Mouse (Mus musculus) forebrain, embryonic 11.5 days (tissue): ENCODE measurements at regions not wholly inside any gene's neighbourhood (a gene's known extent, or its start where the extent isn't known, plus 50 kb on each side); places are given as distances from the start of the nearest gene placed in this dataset.

Source experiments
- ATAC-seq: fragments of 200-750 bp; cut with Nextera tagmentation; replicated peaks from 2 replicates; pipeline ENCODE4 v1.8.0; 2017; ENCODE audit warnings: moderate TSS enrichment; ENCODE audit not compliant: low FRiP score
- DNase-seq: peaks from one replicate; pipeline ENCODE4 v3.0.0-alpha.2; 2017; ENCODE audit warnings: low spot score
- H3K27ac ChIP-seq: fragments of 300-500 bp; sonication (generic); 2 replicates; pipeline ENCODE4 v1.5.1; 2014; ENCODE audit warnings: low read depth, low read length
- H3K27me3 ChIP-seq: fragments of 300-500 bp; sonication (generic); 2 replicates; pipeline ENCODE4 v1.6.1; 2014; ENCODE audit warnings: mild to moderate bottlenecking, low read length, mixed read lengths; ENCODE audit not compliant: control insufficient read depth, insufficient read depth
- H3K36me3 ChIP-seq: fragments of 300-500 bp; sonication (generic); 2 replicates; pipeline ENCODE4 v1.6.1; 2014; ENCODE audit warnings: mild to moderate bottlenecking, low read length, moderate library complexity, mixed read lengths; ENCODE audit not compliant: control insufficient read depth, insufficient read depth
- H3K4me1 ChIP-seq: fragments of 300-500 bp; sonication (generic); replicated peaks from 2 replicates; pipeline ENCODE4 v1.6.1; 2014; ENCODE audit warnings: low read length, mixed read lengths; ENCODE audit not compliant: control insufficient read depth, insufficient read depth
- H3K4me2 ChIP-seq: fragments of 300-500 bp; sonication (generic); 2 replicates; pipeline ENCODE4 v1.6.1; 2014; ENCODE audit warnings: low read depth, mild to moderate bottlenecking, low read length, moderate library complexity, mixed read lengths; ENCODE audit not compliant: severe bottlenecking
- H3K4me3 ChIP-seq: fragments of 300-500 bp; sonication (generic); 2 replicates; pipeline ENCODE4 v1.5.1; 2014; ENCODE audit warnings: low read depth, low read length
- H3K9ac ChIP-seq: fragments of 300-500 bp; sonication (generic); 2 replicates; pipeline ENCODE4 v1.6.1; 2014; ENCODE audit warnings: low read length
- H3K9me3 ChIP-seq: fragments of 300-500 bp; sonication (generic); 2 replicates; pipeline ENCODE4 v1.6.1; 2016; ENCODE audit warnings: low read length, mixed read lengths; ENCODE audit not compliant: control insufficient read depth
- WGBS: fragments of 180-500 bp; shearing (Covaris S2); extraction: QIAGEN DNeasy Blood & Tissue Kit; methylation state at CpG from one replicate; pipeline ENCODE4 v1.1.7; 2014; 5-methylcytosine and 5-hydroxymethylcytosine counted together

DNA sequence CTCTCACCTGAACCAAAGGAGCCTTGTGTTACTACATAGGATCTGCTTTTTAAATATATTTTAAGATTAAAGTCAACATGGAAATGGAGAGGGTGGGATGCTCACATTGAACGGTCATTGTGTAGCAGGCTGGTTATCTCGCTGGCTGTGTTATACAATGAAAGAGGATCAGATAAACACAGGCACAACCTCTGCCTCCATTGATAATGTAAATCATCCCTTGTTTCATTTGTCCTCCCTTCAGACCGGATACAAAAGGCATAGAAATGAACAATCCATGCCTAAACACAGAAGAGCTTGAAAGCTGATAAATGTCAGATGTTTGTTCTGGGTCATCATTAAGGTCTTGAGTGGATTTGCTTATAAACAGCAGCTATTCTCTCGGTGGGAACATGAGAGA, 458.9 kb upstream of the Smim15 start:
- H3K27ac ChIP-seq, result no peak overlapping the region
- H3K27me3 ChIP-seq, result no peaks in the 10 kb centered on the region
- no peak overlapping the region for H3K4me3 ChIP-seq
- no peak overlapping the region for H3K9ac ChIP-seq
- peaks cover 2% of the 10 kb centered on the region; the same call in 1 of the 2 replicates for H3K4me1 ChIP-seq
- H3K4me2 ChIP-seq, result no peak overlapping the region
- WGBS, result 47% methylated on average over 4 of the region's 4 CpGs
- no peaks in the 10 kb centered on the region for H3K9me3 ChIP-seq
- ATAC-seq (no peak), DNase-seq (no peak)
- H3K36me3 ChIP-seq, result no peaks in the 10 kb centered on the region

DNA sequence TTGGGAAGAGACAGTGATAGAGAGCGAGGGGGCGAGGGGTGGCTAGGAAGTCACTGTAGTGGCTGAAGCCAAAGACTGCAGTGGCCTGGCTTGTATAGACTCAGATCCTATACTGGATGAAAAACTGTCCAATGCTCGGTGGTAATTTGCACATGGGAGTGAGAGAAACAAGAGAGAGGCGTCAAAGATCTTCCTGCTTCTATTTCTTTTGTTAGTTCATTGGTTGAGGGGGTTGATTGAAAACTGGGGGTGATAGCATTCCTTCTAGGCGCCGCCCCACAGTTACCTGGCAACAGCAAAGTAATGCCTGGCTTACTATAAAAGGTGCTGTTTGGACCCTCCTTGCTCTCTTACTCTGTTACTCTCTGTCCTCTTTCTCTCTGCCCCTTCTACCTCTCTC, 465.3 kb upstream of the Smim15 start:
- Histone ChIP-seq H3K27me3 (no peaks in the 10 kb centered on the region), H3K4me1 (no peaks in the 10 kb centered on the region), H3K27ac (no peak overlapping the region), H3K9ac (no peak overlapping the region), H3K9me3 (no peaks in the 10 kb centered on the region), H3K36me3 (no peaks in the 10 kb centered on the region), H3K4me2 (no peak overlapping the region), H3K4me3 (no peak overlapping the region)
- ATAC-seq (no peak), DNase-seq (no peak)
- WGBS, result 90% methylated on average over 6 of the region's 6 CpGs

DNA sequence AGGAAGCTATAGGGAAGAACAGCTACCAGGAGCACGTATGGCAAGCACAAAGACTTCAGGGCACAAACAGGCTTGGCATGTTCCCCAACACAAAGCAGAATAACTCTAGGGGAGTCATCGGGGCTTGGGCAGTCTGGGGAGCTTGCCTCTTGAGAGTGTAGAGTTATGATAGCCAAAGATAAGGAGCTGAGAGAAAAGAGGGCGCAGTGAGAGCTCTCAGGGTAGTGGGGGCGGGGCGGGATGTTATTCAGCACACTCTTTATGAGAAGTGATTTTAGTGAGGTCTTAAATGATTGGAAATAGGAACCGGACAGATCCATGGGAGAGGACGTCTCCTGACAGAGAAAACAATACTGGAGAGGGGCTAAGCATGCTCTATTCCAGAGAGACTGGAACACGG, 466.4 kb upstream of the Smim15 start:
- 85% methylated on average over 8 of the region's 8 CpGs for WGBS
- no peak overlapping the region for H3K27ac ChIP-seq
- H3K9ac ChIP-seq, result no peak overlapping the region
- no peak overlapping the region for H3K4me2 ChIP-seq
- H3K27me3 ChIP-seq, result no peaks in the 10 kb centered on the region
- no peak for ATAC-seq
- DNase-seq, result no peak
- H3K9me3 ChIP-seq, result no peaks in the 10 kb centered on the region
- H3K4me3 ChIP-seq, result no peak overlapping the region
- no peaks in the 10 kb centered on the region for H3K4me1 ChIP-seq
- no peaks in the 10 kb centered on the region for H3K36me3 ChIP-seq

DNA sequence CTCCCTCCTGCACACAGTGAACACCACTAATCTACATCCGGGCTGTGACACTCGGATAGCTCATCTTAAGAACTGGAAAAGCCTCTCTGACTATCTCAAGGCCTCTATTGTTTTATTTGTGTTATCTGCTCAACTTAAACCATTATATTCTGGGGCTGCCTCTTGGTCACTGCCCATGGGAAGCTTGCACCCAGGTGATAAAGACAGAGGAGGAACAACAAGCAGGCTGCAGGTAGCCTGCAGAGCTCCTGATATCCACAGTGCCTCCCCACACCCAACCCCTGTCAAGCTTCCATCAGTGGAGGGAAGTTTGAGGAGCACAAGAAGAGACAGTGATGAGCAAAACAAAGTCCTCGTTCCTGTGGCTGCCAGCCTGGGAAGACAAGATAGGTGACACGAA, 467.0 kb upstream of the Smim15 start:
- H3K9ac ChIP-seq, result no peak overlapping the region
- no peaks in the 10 kb centered on the region for H3K36me3 ChIP-seq
- H3K27ac ChIP-seq, result no peak overlapping the region
- no peaks in the 10 kb centered on the region for H3K9me3 ChIP-seq
- H3K4me2 ChIP-seq, result no peak overlapping the region
- no peaks in the 10 kb centered on the region for H3K4me1 ChIP-seq
- no peaks in the 10 kb centered on the region for H3K27me3 ChIP-seq
- no peak for ATAC-seq
- DNase-seq, result no peak
- no peak overlapping the region for H3K4me3 ChIP-seq
- 84% methylated on average over 4 of the region's 4 CpGs for WGBS

DNA sequence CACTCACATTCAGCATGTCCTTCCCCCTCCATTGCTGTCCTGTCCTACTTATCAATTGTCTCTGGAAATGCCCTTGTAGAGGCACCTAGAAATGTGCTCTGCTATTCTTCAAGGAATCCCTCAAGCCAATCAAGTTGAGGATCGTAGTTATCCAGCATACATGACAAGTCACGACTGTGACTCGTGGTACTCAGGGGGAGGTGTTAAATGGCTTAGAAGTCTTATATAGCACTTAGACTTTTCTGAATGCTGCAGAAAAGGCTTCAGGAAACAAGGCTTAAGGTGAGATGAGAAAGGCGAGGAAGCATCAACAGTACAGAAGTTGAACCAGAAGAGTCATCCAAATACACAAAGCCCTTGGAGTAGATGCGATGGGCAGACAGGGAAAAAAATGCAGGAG, 467.5 kb upstream of the Smim15 start:
- Histone ChIP-seq H3K4me1 (no peaks in the 10 kb centered on the region), H3K9ac (no peak overlapping the region), H3K27me3 (no peaks in the 10 kb centered on the region), H3K36me3 (no peaks in the 10 kb centered on the region), H3K27ac (no peak overlapping the region), H3K4me3 (no peak overlapping the region), H3K4me2 (no peak overlapping the region), H3K9me3 (no peaks in the 10 kb centered on the region)
- ATAC-seq (no peak), DNase-seq (no peak)
- WGBS, result 91% methylated on average over 5 of the region's 5 CpGs

DNA sequence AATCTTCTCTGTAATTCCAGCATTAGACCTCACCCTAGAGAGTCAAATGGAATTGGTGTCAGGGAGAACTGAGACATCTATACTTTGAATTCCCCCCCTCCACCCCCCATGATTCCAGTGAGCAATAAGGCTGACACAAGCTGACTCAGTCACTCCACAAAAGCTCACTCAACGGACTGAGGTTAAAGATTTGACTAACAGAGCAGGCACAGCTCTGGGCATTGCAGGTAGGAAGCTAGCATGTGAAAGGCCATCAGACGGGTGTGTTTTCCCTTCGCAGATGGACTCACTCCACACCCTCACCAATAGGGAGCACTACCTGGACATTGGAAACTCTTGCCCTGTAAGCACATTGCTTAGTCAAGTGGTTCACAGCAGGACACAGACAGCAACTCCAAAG, 469.2 kb upstream of the Smim15 start:
- Histone ChIP-seq H3K36me3 (no peaks in the 10 kb centered on the region), H3K4me2 (no peak overlapping the region), H3K4me3 (no peak overlapping the region), H3K9ac (no peak overlapping the region), H3K27ac (no peak overlapping the region), H3K9me3 (no peaks in the 10 kb centered on the region), H3K27me3 (no peaks in the 10 kb centered on the region), H3K4me1 (no peaks in the 10 kb centered on the region)
- 89% methylated on average over 3 of the region's 3 CpGs for WGBS
- DNase-seq, result no peak
- ATAC-seq, result no peak

DNA sequence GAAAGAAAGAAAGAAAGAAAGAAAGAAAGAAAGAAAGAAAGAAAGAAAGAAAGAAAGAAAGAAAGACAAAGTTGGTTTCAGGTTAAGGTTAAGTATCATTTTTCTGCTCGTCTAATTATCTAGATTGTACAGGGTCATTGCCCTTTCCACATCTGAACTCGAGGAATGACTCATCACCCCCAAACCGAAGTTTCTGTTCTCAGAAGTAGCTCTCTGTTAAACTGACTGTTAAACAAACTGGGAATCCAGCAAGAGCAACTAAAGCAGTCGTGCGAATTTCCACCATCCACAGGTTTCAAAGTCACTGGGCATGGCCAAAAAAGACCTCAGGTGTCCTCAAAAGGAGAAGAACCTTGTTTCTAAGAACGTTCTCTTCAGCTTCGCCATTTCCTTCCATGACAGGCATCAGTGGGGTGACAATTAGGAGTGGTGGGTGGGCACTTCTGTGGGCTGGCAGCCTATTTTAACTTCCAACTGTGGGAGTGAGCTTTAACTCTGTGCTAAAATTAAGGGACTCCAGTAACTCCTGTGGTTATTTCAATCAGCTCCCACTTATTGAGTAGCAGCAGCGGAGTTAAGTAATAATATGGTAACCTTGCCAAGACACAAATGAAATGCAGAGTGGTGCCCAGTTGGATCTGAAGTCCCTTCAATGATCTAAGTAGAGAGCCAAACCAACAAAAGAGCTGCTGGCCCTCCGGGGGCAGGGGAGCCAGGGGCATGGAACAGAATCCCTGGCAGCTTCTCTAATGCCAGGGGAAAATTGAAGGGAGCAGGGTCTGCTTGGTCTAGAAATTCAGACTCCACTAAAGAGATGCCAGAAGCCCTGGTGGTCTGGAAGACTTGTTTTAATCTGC, 470.5 kb upstream of the Smim15 start:
- Histone ChIP-seq H3K9ac (no peak overlapping the region), H3K4me1 (no peaks in the 10 kb centered on the region), H3K4me3 (no peak overlapping the region), H3K9me3 (no peaks in the 10 kb centered on the region), H3K4me2 (no peak overlapping the region), H3K27me3 (no peaks in the 10 kb centered on the region), H3K36me3 (no peaks in the 10 kb centered on the region), H3K27ac (no peak overlapping the region)
- DNase-seq, result no peak
- no peak for ATAC-seq
- WGBS, result 87% methylated on average over 9 of the region's 9 CpGs

DNA sequence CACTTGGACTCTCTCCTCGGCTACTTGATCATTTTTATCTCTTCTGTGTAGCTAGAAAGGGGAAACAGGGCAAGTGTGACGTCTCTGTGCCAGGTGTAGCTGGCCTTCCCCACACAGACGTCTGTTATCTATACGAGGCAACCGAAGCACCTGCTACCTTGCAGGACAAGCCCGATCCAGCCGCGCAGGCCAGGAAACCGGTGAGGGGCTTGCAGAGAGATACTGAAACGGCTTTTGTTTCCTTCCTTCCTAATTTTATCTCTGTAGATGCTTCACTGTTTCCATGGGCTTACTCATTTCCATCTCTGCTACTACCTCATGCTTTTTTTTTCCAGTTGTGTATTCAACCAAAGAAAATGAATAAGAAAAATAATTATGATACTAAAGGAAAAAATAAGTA, 472.7 kb upstream of the Smim15 start:
- no peak overlapping the region for H3K9ac ChIP-seq
- no peaks in the 10 kb centered on the region for H3K4me1 ChIP-seq
- ATAC-seq, result no peak
- H3K27me3 ChIP-seq, result no peaks in the 10 kb centered on the region
- no peaks in the 10 kb centered on the region for H3K9me3 ChIP-seq
- no peak for DNase-seq
- 86% methylated on average over 10 of the region's 10 CpGs for WGBS
- no peaks in the 10 kb centered on the region for H3K36me3 ChIP-seq
- H3K4me2 ChIP-seq, result no peak overlapping the region
- no peak overlapping the region for H3K4me3 ChIP-seq
- no peak overlapping the region for H3K27ac ChIP-seq

DNA sequence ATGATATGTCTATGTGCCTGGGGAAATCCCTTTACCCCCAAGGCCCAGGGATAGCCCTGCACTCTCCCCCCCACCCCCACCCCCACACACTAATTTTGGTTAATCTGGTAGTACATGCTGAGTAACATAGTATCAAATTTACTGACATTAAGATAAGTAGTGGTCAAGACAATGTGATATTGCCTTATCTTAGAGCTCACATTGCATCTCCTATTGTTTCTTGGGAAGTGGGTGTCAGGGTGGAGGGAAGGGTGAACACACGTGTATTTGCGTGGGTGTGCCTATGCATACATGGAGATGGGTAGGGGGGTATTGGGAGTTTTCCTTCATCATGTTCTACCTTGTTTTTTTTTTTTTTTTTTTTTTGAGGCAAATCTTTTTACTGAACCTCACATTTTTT, 474.8 kb upstream of the Smim15 start:
- no peaks in the 10 kb centered on the region for H3K36me3 ChIP-seq
- no peak overlapping the region for H3K4me3 ChIP-seq
- ATAC-seq (no peak), DNase-seq (no peak)
- 96% methylated on average over 2 of the region's 2 CpGs for WGBS
- H3K9ac ChIP-seq, result no peak overlapping the region
- H3K27ac ChIP-seq, result no peak overlapping the region
- no peaks in the 10 kb centered on the region for H3K9me3 ChIP-seq
- no peaks in the 10 kb centered on the region for H3K27me3 ChIP-seq
- H3K4me1 ChIP-seq, result no peaks in the 10 kb centered on the region
- H3K4me2 ChIP-seq, result no peak overlapping the region
